Mouse (Mus musculus): Measurements from ENCODE around the gene St7.

- TF ChIP-seq CTCF (conservative IDR thresholded peaks at IDR 0.05; ENCODE audit: low read length) (no peak), POU5F1 (IDR thresholded peaks at IDR 0.05; ENCODE audit: borderline replicate concordance, low read length) (no peak), NANOG (IDR thresholded peaks at IDR 0.05; ENCODE audit: borderline replicate concordance, low read length) (no peak)
Measured at GRCm38 (mm10) chr6:17912312-17912711, 219.6 kb downstream of the St7 start.

Data from E14TG2a.4 (cell line).